Mouse (Mus musculus) v-Abl transformed pro-B cells (cell line): ENCODE measurements at regions not wholly inside any gene's neighbourhood (a gene's known extent, or its start where the extent isn't known, plus 50 kb on each side); places are given as distances from the start of the nearest gene placed in this dataset.

Experiments used
- in situ Hi-C, 2 experiments: fragments of 400-800 bp; cut with MboI; formaldehyde crosslinking; loops; one replicate each; pipeline ENCODE4 v1.15.1; 2025; ENCODE audit not compliant: unreplicated experiment in 2 of 2

GRCm38 (mm10) chr6:94830801-94831200, 130.8 kb upstream of the Lrig1 start:
- in situ Hi-C loops: no loop called here

DNA sequence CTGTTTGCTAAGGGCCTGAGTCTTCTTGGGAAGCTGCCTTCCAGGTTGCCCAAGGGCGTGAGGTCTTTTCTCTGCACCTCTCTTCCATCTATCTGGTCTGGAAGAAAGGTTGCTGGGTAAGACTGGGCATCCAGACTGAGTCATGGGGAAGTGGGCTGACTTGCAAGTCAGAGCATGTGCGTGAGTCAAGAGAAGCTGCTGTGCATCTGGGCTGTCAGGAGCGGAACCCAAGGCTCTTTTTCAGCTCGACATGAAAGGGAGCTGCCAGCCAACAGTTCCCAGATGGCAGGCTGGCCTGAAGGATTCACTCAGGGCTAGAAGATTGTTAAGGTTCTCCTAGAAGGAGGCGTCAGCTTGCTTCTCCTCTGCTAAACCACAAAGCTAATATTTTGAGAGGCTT, 129.3 kb upstream of the Lrig1 start:
- in situ Hi-C loops: no loop called here

DNA sequence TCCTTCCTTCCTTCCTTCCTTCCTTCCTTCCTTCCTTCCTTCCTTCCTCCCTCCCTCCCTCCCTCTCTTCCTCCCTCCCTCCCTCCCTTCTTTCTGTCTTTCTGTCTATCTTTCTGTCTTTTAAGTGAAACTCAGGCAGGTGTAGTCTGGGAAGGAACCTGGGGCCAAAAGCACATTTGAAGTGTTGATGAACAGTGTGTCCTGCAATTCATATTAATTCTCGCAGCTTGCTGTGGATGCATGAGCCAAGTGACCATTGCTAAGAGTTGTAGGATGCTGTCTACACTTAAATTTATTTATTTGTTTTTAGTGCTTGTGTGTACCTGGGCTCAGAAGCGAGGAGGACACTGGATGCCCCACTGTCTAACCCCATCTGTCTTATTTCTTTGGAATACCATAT, 126.7 kb upstream of the Lrig1 start:
- in situ Hi-C loops: no loop called here

- in situ Hi-C loops: no loop called here
Observed at GRCm38 (mm10) chr6:94818220-94818619, 118.3 kb upstream of the Lrig1 start.

DNA sequence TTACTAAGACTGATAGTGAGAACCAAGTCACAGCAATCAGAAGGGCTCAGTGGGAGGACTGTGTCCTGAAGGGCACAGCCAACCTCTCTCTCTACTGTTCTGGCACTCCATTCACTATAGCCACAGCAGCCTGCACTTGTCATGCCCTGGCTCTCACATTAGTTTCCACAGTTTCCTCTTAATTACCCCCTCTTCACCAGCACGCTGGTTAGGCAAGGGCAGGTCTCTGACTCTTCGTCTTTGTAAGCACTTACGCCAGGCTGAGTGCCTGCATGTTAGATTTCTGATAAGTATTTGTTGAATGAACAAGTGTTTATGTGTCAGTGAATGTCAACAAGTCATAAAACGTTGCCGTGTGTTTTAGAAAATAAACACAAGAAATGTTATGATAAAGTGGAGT, 116.2 kb upstream of the Lrig1 start:
- in situ Hi-C loops: no loop called here

- in situ Hi-C loops: no loop called here
Observed at GRCm38 (mm10) chr6:94814711-94815110, 114.8 kb upstream of the Lrig1 start.

DNA sequence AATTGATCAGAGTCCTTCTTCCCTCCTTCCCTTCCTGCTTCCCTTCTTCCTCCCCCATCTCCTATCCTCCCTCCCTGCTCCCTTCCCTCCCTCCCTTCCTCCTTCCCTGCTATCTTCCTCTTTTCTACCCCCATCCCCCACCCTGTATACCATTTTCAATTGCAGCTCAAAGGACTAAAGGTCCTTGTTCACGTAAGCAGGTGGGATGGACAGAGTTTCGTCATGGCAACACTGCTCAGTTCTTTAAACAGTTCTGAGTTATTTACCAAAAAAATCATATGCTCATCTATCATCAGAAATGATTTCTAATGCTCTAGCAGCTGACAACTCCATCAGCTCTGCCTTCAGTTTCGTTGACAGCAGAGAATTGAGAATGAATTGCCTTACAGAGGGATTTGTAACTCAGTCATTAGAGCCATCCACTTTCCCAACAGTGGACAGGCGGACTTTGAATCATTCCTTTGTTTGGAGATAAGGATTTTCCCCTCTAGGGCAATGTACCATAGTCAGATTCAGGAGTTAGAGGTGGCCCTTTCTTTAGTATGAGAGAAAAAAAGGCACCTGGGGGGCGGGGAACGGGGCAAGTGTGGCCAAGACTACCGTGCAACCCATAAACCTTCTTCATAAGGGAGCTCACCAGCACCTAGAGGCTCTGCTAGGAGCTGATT, 113.7 kb upstream of the Lrig1 start:
- in situ Hi-C loops: no loop called here

GRCm38 (mm10) chr6:94811846-94812245, 111.9 kb upstream of the Lrig1 start:
- in situ Hi-C loops: no loop called here

GRCm38 (mm10) chr6:94807216-94807615, 107.3 kb upstream of the Lrig1 start:
- in situ Hi-C loops: no loop called here

GRCm38 (mm10) chr6:94806481-94807160, 106.7 kb upstream of the Lrig1 start:
- in situ Hi-C loops: no loop called here

- in situ Hi-C loops: no loop called here
Observed at GRCm38 (mm10) chr6:94805685-94806084, 105.7 kb upstream of the Lrig1 start.

GRCm38 (mm10) chr6:94804284-94804815, 104.4 kb upstream of the Lrig1 start:
- in situ Hi-C loops: no loop called here

GRCm38 (mm10) chr6:94801039-94801438, 101.1 kb upstream of the Lrig1 start:
- in situ Hi-C loops: no loop called here

- in situ Hi-C loops: no loop called here
Observed at GRCm38 (mm10) chr6:94798545-94799211, 98.7 kb upstream of the Lrig1 start.

- in situ Hi-C loops: no loop called here
Observed at GRCm38 (mm10) chr6:94795442-94795841, 95.5 kb upstream of the Lrig1 start.

- in situ Hi-C loops: no loop called here
Observed at GRCm38 (mm10) chr6:94793555-94793954, 93.6 kb upstream of the Lrig1 start.

DNA sequence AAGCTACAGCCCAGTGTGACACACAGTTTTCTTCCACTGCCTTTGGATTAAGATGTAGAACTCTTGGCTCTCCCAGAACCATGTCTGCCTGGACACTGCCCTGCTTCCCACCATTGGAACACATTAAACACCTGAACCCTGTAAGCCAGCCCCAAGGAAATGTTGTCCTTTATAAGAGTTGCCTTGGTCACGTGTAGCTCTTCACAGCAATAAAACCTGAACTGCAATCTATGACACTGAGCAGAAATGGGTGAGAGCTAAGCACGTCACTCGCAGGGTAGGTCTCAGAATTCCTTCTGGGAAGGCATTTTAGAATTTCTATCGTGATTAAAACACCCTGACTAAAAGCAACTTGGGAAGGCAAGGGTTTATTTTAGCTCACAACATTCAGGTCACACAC, 92.4 kb upstream of the Lrig1 start:
- in situ Hi-C loops: no loop called here

DNA sequence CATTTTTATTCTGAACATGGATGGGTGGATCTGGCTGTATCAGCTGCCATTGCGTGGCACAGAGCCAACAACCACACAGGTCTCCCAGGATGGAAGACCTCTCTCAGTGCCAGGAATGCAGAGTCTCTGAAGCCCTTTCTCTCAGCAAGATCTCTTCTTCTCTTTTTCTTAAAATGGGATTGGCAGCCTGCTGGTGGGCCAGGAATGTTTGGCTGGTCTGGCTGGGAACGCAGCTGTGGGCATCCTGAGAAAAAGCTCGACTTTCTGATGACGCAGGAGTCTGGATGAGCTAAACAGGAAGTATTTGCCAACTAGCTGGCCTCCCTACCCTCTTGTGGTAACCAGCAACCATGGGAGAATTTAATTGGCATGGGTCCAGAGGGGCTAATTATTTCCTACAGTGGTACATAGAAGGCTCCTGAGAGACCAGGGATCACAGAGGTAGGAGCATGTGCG, 89.4 kb upstream of the Lrig1 start:
- in situ Hi-C loops: no loop called here

GRCm38 (mm10) chr6:94783471-94783870, 83.5 kb upstream of the Lrig1 start:
- in situ Hi-C loops: no loop called here

GRCm38 (mm10) chr6:94780621-94781020, 80.7 kb upstream of the Lrig1 start:
- in situ Hi-C loops: no loop called here

DNA sequence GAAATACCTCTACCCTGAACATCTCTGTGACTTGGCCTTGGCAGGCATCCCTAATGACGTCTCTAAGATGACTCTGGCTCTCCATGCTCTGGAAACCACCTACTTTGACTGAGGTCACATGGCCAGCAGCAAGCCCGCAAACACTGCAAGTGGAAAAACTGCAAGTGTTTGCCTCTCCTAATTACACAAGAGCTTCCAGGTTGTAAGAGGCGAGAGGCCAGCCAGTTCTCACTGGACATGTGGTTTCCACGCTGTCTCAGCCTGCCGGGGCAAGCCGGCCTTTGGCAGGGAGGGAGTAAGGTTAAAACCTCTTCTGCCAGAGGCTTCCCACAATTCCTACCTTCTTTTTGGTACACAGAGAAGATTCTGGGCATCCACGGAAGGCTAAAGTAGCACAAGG, 79.9 kb upstream of the Lrig1 start:
- in situ Hi-C loops: no loop called here

GRCm38 (mm10) chr6:94779213-94779612, 79.3 kb upstream of the Lrig1 start:
- in situ Hi-C loops: no loop called here
